Mouse (Mus musculus) limb, embryonic 14.5 days (tissue): ENCODE measurements at regions not wholly inside any gene's neighbourhood (a gene's known extent, or its start where the extent isn't known, plus 50 kb on each side); places are given as distances from the start of the nearest gene placed in this dataset.

Experiments
- ATAC-seq: fragments of 200-750 bp; cut with Nextera tagmentation; 2 replicates; pipeline ENCODE4 v1.8.0; 2017; ENCODE audit warnings: low read depth, moderate number of reproducible peaks, moderate TSS enrichment; ENCODE audit not compliant: low FRiP score
- DNase-seq: peaks from one replicate; pipeline ENCODE4 v3.0.0-alpha.2; 2015; ENCODE audit warnings: low spot score
- H3K27ac ChIP-seq: fragments of 300-500 bp; sonication (generic); replicated peaks from 2 replicates; pipeline ENCODE4 v1.5.1; 2014; ENCODE audit warnings: low read depth, mild to moderate bottlenecking, low read length, moderate library complexity, mixed read lengths
- H3K27me3 ChIP-seq: fragments of 300-500 bp; sonication (generic); 2 replicates; pipeline ENCODE4 v1.6.1; 2014; ENCODE audit warnings: low read length, mixed read lengths; ENCODE audit not compliant: control insufficient read depth, insufficient read depth
- H3K36me3 ChIP-seq: fragments of 300-500 bp; sonication (generic); 2 replicates; pipeline ENCODE4 v1.6.1; 2014; ENCODE audit warnings: mild to moderate bottlenecking, low read length, moderate library complexity, mixed read lengths; ENCODE audit not compliant: control insufficient read depth, insufficient read depth
- H3K4me1 ChIP-seq: fragments of 300-500 bp; sonication (generic); 2 replicates; pipeline ENCODE4 v1.6.1; 2014; ENCODE audit warnings: antibody characterized with exemption, low read length, mixed read lengths; ENCODE audit not compliant: control insufficient read depth, insufficient read depth
- H3K4me2 ChIP-seq: fragments of 300-500 bp; sonication (generic); replicated peaks from 2 replicates; pipeline ENCODE4 v1.6.1; 2014; ENCODE audit warnings: low read depth, mild to moderate bottlenecking, low read length, moderate library complexity; ENCODE audit not compliant: severe bottlenecking
- H3K4me3 ChIP-seq: fragments of 300-500 bp; sonication (generic); replicated peaks from 2 replicates; pipeline ENCODE4 v1.5.1; 2014; ENCODE audit warnings: low read length
- H3K9ac ChIP-seq: fragments of 300-500 bp; sonication (generic); 2 replicates; pipeline ENCODE4 v1.6.1; 2014; ENCODE audit warnings: mild to moderate bottlenecking, low read depth, low read length, moderate library complexity; ENCODE audit not compliant: severe bottlenecking
- H3K9me3 ChIP-seq: fragments of 300-500 bp; sonication (generic); 2 replicates; pipeline ENCODE4 v1.6.1; 2016; ENCODE audit warnings: low read length; ENCODE audit not compliant: control insufficient read depth
- POLR2A ChIP-seq: fragments of 200-500 bp; IDR thresholded peaks from 2 replicates; pipeline ENCODE4 v1.8.0; 2012; ENCODE audit warnings: inconsistent platforms, mild to moderate bottlenecking, moderate library complexity, borderline replicate concordance; ENCODE audit not compliant: insufficient read depth, insufficient read length; ENCODE audit errors: extremely low read depth
- WGBS: fragments of 180-500 bp; shearing (Covaris S2); extraction: QIAGEN DNeasy Blood & Tissue Kit; methylation state at CpG from one replicate; pipeline ENCODE4 v1.1.7; 2014; 5-methylcytosine and 5-hydroxymethylcytosine counted together

GRCm38 (mm10) chr7:137713856-137714255 lies 276.4 kb downstream of the Glrx3 start:
- H3K9me3 ChIP-seq, result no peaks in the 10 kb centered on the region
- TF ChIP-seq POLR2A, result no peak
- H3K36me3 ChIP-seq, result no peaks in the 10 kb centered on the region
- no peak overlapping the region for H3K27ac ChIP-seq
- H3K4me3 ChIP-seq, result no peak overlapping the region
- H3K9ac ChIP-seq, result no peak overlapping the region
- ATAC-seq, result no peak
- peaks cover 13% of the 10 kb centered on the region; the same call in 1 of the 2 replicates for H3K4me1 ChIP-seq
- no peak overlapping the region for H3K4me2 ChIP-seq
- H3K27me3 ChIP-seq, result no peaks in the 10 kb centered on the region
- DNase-seq, result no peak
- WGBS, result 73% methylated on average over 3 of the region's 3 CpGs

GRCm38 (mm10) chr7:137714318-137714962 lies 277.0 kb downstream of the Glrx3 start:
- H3K4me1 ChIP-seq, result peaks cover 13% of the 10 kb centered on the region; the same call in 1 of the 2 replicates
- H3K4me3 ChIP-seq, result no peak overlapping the region
- no peak overlapping the region for H3K9ac ChIP-seq
- no peaks in the 10 kb centered on the region for H3K9me3 ChIP-seq
- H3K36me3 ChIP-seq, result no peaks in the 10 kb centered on the region
- H3K27me3 ChIP-seq, result no peaks in the 10 kb centered on the region
- no peak for ATAC-seq
- no peak overlapping the region for H3K27ac ChIP-seq
- no peak for TF ChIP-seq POLR2A
- 40% methylated on average over 12 of the region's 12 CpGs for WGBS
- no peak for DNase-seq
- no peak overlapping the region for H3K4me2 ChIP-seq

GRCm38 (mm10) chr7:137715126-137715900 lies 277.9 kb downstream of the Glrx3 start:
- Histone ChIP-seq H3K27ac (no peak overlapping the region), H3K36me3 (no peaks in the 10 kb centered on the region), H3K4me3 (no peak overlapping the region), H3K4me2 (no peak overlapping the region), H3K27me3 (no peaks in the 10 kb centered on the region), H3K9me3 (no peaks in the 10 kb centered on the region), H3K9ac (no peak overlapping the region), H3K4me1 (peaks cover 13% of the 10 kb centered on the region; the same call in 1 of the 2 replicates)
- DNase-seq (no peak), ATAC-seq (no peak)
- no peak for TF ChIP-seq POLR2A
- whole genome bisulfite sequencing, result 57% methylated on average over 6 of the region's 6 CpGs

DNA sequence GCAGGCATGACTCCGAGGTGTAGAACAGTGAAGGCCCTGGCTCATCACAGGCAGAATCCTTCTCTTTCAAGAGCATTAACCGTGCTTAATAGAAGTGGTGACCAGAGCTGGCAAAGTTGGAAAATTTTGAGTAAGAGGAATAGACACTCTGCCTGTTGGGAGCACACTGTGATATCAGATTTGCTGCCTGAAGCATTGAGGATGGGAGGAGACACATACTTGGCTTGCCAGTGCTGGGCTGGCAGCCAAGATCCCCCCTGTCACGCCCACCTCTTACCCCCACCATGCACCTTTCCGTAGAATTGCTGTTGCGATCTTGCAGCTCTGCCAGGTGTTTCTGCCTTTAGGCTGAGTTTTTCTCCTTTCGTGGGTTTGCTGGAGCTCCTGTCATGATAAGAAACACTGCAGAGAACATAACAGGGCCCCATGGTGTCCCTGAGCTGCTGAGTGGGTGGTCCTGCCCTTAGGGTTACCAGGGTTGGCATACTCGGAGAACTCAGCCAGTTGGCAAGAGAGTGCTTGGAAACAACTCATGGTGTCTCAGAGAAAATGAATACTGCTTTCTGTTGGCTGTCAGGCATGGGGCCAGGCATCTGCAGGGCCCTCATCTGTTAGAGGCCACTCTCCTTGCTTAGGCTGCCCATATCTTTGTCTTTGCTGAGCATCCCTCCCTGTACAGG lies 286.1 kb downstream of the Glrx3 start:
- no peak for TF ChIP-seq POLR2A
- Histone ChIP-seq H3K36me3 (no peaks in the 10 kb centered on the region), H3K9me3 (no peaks in the 10 kb centered on the region), H3K4me2 (no peak overlapping the region), H3K27me3 (no peaks in the 10 kb centered on the region), H3K27ac (no peak overlapping the region), H3K4me1 (peaks cover 7% of the 10 kb centered on the region; the same call in 1 of the 2 replicates), H3K4me3 (no peak overlapping the region), H3K9ac (no peak overlapping the region)
- 49% methylated on average over 7 of the region's 7 CpGs for WGBS
- no peak for ATAC-seq
- peak; percentile 31 for DNase-seq

DNA sequence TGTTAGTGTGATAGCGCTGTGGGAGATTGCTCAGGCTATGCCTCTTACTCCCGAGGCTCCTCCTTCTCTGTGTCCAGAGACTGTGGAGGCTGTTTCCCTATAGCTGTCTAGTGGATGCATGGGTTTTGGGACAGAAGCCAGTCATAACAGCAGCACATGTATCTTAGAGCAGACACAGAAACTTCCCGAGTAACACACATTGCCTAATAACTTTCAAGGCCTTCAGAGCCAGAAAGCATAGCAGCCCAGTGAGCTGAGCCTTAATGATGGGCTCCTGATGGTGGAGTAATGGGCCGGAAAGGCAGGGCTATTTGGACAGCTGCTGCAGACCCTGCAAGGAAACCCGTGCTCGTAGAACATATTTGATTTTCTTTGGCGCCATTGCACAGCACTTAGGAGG lies 288.6 kb downstream of the Glrx3 start:
- H3K9me3 ChIP-seq, result no peaks in the 10 kb centered on the region; the same call in 1 of the 2 replicates
- no peak overlapping the region for H3K27ac ChIP-seq
- H3K9ac ChIP-seq, result no peak overlapping the region
- ATAC-seq, result peak; percentile 67; the same call in 1 of the 2 replicates
- no peak overlapping the region for H3K4me3 ChIP-seq
- no peak overlapping the region for H3K4me2 ChIP-seq
- peak; percentile 12 for DNase-seq
- no peaks in the 10 kb centered on the region for H3K36me3 ChIP-seq
- TF ChIP-seq POLR2A, result no peak
- WGBS, result 58% methylated on average over 7 of the region's 7 CpGs
- H3K4me1 ChIP-seq, result peaks cover 7% of the 10 kb centered on the region; the same call in 1 of the 2 replicates
- no peaks in the 10 kb centered on the region for H3K27me3 ChIP-seq
